Mouse (Mus musculus): ENCODE data around the gene Kxd1.
A peak's percentile ranks its signal among the peaks of the same experiment; 100 is the strongest.

Kxd1 gene

DNA sequence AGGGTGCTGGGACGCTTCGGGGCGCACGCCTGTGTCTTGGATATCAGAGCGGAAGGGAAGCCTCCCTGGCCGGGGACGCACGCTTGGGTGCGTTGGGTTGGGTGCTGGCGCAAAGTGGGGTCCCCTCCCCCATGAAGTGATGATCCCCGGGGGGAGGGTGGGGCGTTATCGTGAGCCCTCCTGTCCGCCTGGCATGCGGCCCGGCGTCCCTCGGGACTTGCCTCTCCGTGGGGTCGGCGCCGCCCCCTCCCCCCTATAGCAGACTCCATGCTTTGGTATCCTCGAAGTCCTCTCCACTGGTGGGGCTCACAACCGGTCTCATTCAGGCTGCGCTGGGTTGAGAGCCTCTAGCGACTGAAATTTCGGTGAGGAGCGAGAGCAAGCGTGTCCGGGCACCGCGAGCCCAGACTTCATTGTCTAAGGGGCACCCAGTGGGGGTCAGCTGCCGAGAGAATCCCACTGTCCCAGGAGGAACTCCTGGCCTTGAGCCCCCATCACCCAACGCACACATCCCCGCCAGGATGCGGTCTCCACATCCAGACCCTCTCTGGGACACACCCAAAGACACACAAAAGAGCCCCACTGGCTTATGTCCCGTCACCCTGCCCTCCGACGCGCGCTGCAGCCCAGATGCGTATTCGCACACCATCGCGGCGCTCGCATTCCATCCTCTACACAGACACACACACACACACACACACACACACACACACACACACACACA, 33.9 kb downstream of the Kxd1 start:
- DNase-seq (ENCODE audit: low spot score), result no peak

- DNase-seq (ENCODE audit: low spot score), result no peak
Observed at GRCm38 (mm10) chr8:70492664-70493640, 34.8 kb downstream of the Kxd1 start, which contains the start of gene Crlf1. Gene Crlf1, plus strand, starts transcription at chr8:70493158.

- DNase-seq (ENCODE audit: low spot score), result no peak
Observed at GRCm38 (mm10) chr8:70490880-70491495, 36.8 kb downstream of the Kxd1 start.

DNA sequence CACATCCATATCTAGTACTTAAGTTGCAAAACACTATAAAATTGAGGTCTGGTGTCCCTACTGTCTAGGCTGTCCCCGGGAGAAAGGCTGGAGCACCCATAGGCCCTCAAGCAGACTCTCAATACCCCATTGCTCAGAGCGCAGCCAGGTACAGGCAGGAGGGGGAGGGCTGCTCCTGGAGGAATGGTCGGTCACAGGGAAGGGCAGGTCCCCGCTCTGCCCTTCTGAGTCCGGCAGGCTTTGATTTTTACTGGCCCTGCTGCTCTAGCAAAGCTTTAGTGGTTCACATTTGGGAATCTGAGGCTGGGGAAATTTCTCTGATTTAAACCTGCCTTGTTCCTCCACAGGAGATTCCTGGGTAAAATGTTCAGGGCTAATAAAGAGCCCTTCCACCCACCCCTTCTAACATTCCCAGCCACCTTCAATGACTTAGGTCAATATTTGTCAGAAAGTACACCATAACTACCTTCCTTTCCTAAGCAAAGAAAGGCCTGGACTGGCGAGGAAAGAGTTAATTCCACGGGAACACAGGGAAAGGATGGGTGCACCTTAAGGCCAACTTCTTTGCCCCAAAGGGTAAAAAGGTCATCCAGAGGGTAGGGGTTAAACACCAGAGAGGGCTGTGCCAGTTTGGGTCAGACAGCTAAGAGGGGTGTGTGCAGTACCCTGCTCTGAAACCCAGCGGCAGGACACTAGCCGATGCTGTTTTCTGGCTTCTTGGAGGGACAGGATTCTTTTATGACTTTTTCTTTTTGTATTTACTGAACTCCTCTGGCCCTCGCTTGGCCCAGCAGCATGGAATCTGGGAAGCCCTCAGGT, 37.5 kb downstream of the Kxd1 start:
- DNase-seq (ENCODE audit: low spot score), result no peak

DNA sequence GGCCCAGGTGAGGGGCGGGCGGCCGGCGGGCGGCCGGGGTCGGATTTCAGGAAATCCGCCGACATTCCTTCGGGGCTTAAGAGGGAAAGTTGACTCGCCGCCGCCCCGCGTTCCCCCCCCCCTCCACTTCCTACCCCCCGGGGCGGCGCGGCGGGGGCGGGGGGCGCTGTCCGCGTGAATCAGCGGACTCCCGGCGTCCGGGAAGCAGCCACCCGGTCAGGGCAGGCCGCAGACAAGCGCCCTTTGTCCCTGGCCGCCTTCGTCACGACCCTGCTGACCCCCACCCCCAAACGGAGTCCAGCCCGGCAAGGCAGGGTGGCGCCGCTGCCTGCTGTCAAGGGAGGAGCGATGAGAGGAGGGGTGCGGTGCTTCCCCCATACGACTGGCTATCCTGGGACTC, 38.2 kb downstream of the Kxd1 start:
- no peak for DNase-seq (ENCODE audit: low spot score)

- DNase-seq (ENCODE audit: low spot score), result no peak
Observed at GRCm38 (mm10) chr8:70488931-70489470, 38.8 kb downstream of the Kxd1 start.

- peak; percentile 53 for DNase-seq (ENCODE audit: low spot score)
Observed at GRCm38 (mm10) chr8:70487993-70488796, 39.6 kb downstream of the Kxd1 start.

DNA sequence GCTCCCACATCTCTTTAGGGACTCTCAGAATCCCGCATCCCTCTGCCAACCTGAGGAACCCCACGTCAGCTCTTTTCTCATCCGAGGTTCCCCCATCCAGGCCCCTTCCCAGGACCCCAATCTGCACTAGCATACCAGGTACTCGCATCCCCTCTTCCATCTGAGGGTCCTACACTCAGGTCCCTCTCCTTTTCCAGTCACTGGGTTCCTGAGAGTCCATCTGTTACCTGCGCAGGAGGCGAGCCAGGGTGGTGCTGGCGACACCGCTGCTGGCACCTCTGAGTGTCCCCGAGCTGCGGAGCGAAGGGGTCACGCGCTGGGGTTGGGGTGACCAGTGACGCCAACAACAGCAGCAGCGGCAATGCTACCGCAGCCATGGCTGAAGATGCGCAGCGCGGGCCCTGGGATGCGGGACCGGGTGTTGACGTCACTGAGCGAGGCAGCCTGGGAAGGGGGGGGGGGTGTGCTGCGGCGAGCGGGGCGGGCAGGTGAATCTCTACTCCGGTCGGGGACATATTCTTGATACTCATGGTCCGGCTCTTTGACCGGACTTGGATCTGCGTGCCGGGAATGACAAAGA, 40.7 kb downstream of the Kxd1 start, which contains the start of gene Tmem59l:
Gene Tmem59l (minus strand): TSS at position 418 of the 580 bp plus-strand sequence.
- DNase-seq (ENCODE audit: low spot score), result no peak

DNA sequence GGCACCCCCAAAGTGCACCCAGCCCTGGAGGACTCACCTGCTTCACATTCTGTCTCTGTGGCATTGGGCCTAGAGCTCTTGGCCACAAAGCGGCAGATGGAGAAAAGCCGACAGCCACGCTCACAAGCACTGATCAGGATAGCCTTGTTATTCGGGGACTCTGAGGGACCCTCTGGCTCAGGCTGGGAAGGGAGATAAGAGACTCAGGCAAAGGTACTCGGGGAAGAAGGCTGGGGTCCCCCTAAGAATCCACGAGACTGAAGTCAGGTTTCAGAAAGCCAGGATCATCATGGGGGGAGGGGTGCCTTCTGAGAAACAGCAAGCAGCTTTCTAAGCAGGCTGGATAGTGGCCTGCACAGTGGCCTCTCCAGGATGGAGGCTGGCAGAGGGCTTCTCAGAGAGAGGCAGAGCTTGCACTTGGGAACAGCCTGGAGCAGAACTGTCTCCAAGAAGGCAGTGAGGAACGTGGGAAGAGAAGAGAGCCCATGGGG, 41.5 kb downstream of the Kxd1 start:
- no peak for DNase-seq (ENCODE audit: low spot score)

DNA sequence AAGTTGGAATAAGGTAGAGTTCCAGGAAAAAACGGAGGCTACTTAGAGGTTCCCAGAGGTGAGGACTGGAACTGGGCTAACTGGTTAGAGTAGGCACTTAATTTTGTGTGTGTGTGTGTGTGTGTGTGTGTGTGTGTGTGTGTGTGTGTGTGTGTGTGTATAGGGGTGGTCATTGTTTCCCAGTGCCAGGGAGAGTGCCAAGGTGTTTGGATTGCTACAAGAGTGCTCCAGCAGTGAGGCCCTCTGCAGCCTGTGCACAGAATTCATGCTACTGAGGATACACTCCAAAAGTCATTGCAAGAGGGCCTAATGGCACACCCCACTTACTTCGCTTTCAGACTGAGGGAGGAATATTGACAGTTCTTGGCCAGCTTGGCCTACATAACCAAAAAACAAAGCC, 44.8 kb downstream of the Kxd1 start:
- DNase-seq (ENCODE audit: low spot score), result peak; percentile 71

- DNase-seq (ENCODE audit: low spot score), result no peak
Observed at GRCm38 (mm10) chr8:70481908-70482307, 45.8 kb downstream of the Kxd1 start.

DNA sequence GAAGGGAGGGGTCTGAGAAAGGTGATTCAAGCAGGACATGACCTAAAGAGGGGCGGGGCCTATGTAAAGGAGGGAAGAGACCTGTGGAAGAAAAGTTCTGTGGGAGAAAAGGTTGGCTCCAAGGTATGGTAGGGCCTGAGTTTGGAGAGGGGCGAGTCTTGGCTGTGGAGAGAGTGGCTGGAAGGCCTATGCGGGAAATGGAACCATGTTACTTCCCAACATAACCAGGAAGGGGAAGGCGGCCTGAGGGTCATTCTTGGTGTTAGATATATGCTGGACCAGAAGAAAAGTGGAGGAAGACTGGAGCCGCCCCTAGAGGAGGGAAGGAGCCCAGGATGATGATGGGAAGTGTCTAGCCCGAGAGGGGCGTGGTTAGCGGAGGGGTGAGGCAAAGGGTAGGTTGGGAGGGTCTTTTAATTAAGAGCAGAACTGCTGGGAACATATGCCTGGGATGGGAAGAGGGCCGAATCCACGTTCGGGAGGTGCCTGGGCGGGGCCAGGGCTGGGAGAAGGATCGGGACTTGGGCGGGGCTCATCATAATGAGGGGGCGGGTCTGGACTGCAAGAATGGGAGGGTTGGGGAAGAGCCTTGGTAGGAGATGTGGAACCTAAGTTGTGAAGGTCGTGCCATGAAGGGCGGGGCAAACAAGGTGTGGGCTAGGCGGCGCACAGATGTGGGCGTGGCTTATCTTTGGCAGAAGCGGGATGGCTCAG, 50.3 kb downstream of the Kxd1 start:
- peak; percentile 29 for DNase-seq (ENCODE audit: low spot score)

GRCm38 (mm10) chr8:70476333-70477268, 51.2 kb downstream of the Kxd1 start, which contains the start of gene Klhl26:
Gene Klhl26, minus strand, starts transcription at chr8:70476968.
- peak; percentile 97 for DNase-seq (ENCODE audit: low spot score)

GRCm38 (mm10) chr8:70471856-70472255, 55.9 kb downstream of the Kxd1 start:
- no peak for DNase-seq (ENCODE audit: low spot score)

GRCm38 (mm10) chr8:70469938-70470337, 57.8 kb downstream of the Kxd1 start:
- no peak for DNase-seq (ENCODE audit: low spot score)

- DNase-seq (ENCODE audit: low spot score), result no peak
Observed at GRCm38 (mm10) chr8:70469295-70469916, 58.4 kb downstream of the Kxd1 start.

GRCm38 (mm10) chr8:70468733-70469132, 59.0 kb downstream of the Kxd1 start:
- DNase-seq (ENCODE audit: low spot score), result peak; percentile 52

Data from lung, postnatal 25 days (tissue).